Mouse (Mus musculus): ENCODE measurements around the gene Ccdc47. TPM values are rescaled to one million over a fixed set of nuclear protein-coding genes. Genes with fewer than 3 reads are reported as not detected.

The Ccdc47 gene
- polyA plus RNA-seq, 1 experiment from 2014 or later: 73.9 TPM

Other genes with a start within 250 kb of the Ccdc47 start
- gene Ace, start 248.4 kb downstream of the Ccdc47 start, polyA plus RNA-seq (2016; fragmentation: Nextera tagmentation; extraction: Ambion mirVana): 0.21 and 0.51 TPM in 2 replicates
- not detected in 2 replicates for gene Ace3, start 221.7 kb downstream of the Ccdc47 start, polyA plus RNA-seq (2016; fragmentation: Nextera tagmentation; extraction: Ambion mirVana)
- gene Kcnh6, start 208.2 kb downstream of the Ccdc47 start, polyA plus RNA-seq (2016; fragmentation: Nextera tagmentation; extraction: Ambion mirVana): 0.24 and 0.36 TPM in 2 replicates
- gene Dcaf7, start 179.5 kb downstream of the Ccdc47 start, polyA plus RNA-seq (2016; fragmentation: Nextera tagmentation; extraction: Ambion mirVana): 85.4 and 91.5 TPM in 2 replicates
- 9.0 and 10.9 TPM in 2 replicates for gene Taco1, start 150.3 kb downstream of the Ccdc47 start, polyA plus RNA-seq (2016; fragmentation: Nextera tagmentation; extraction: Ambion mirVana)
- 27.3 and 35.1 TPM in 2 replicates for gene Map3k3, start 131.7 kb downstream of the Ccdc47 start, polyA plus RNA-seq (2016; fragmentation: Nextera tagmentation; extraction: Ambion mirVana)
- gene Gm10840, start 55.5 kb downstream of the Ccdc47 start, polyA plus RNA-seq (2016; fragmentation: Nextera tagmentation; extraction: Ambion mirVana): not detected in 2 replicates
- gene Limd2, start 55.5 kb downstream of the Ccdc47 start, polyA plus RNA-seq (2016; fragmentation: Nextera tagmentation; extraction: Ambion mirVana): 508 and 509 TPM in 2 replicates
- 31.1 and 33.2 TPM in 2 replicates for gene Strada, start 14.2 kb downstream of the Ccdc47 start, polyA plus RNA-seq (2016; fragmentation: Nextera tagmentation; extraction: Ambion mirVana)
- gene Ddx42, start 582 bp upstream of the Ccdc47 start, polyA plus RNA-seq (2016; fragmentation: Nextera tagmentation; extraction: Ambion mirVana): 107 and 111 TPM in 2 replicates
- 61.2 and 71.6 TPM in 2 replicates for gene Ftsj3, start 39.7 kb upstream of the Ccdc47 start, polyA plus RNA-seq (2016; fragmentation: Nextera tagmentation; extraction: Ambion mirVana)
- 352 and 355 TPM in 2 replicates for gene Psmc5, start 39.8 kb upstream of the Ccdc47 start, polyA plus RNA-seq (2016; fragmentation: Nextera tagmentation; extraction: Ambion mirVana)
- gene Smarcd2, start 56.6 kb upstream of the Ccdc47 start, polyA plus RNA-seq (2016; fragmentation: Nextera tagmentation; extraction: Ambion mirVana): 102 and 104 TPM in 2 replicates
- gene Tcam1, start 60.3 kb upstream of the Ccdc47 start, polyA plus RNA-seq (2016; fragmentation: Nextera tagmentation; extraction: Ambion mirVana): 0.30 and 0.37 TPM in 2 replicates
- gene Gh, start 85.5 kb upstream of the Ccdc47 start, polyA plus RNA-seq (2016; fragmentation: Nextera tagmentation; extraction: Ambion mirVana): not detected in 2 replicates
- 1.3 and 1.8 TPM in 2 replicates for gene Cd79b, start 98.4 kb upstream of the Ccdc47 start, polyA plus RNA-seq (2016; fragmentation: Nextera tagmentation; extraction: Ambion mirVana)
- gene Scn4a, start 136.9 kb upstream of the Ccdc47 start, polyA plus RNA-seq (2016; fragmentation: Nextera tagmentation; extraction: Ambion mirVana): 0.25 and 0.51 TPM in 2 replicates
- not detected in 2 replicates for gene Prr29, start 149.1 kb upstream of the Ccdc47 start, polyA plus RNA-seq (2016; fragmentation: Nextera tagmentation; extraction: Ambion mirVana)
- 17.8 and 27.9 TPM in 2 replicates for gene Icam2, start 171.7 kb upstream of the Ccdc47 start, polyA plus RNA-seq (2016; fragmentation: Nextera tagmentation; extraction: Ambion mirVana)

Data from limb, embryonic 12.5 days (tissue).